Mouse (Mus musculus) C2C12 (cell line): Measurements from ENCODE around the gene Mospd3.

ENCODE experiments used
- CTCF ChIP-seq: IDR thresholded peaks from one replicate; pipeline ENCODE4 v1.5.1; 2011; ENCODE audit not compliant: control insufficient read depth, insufficient read depth, insufficient read length
- MYOD1 ChIP-seq: IDR thresholded peaks from one replicate; pipeline ENCODE4 v1.6.1; 2011; ENCODE audit warnings: low read depth; ENCODE audit not compliant: control insufficient read depth, insufficient read length
- MYOG ChIP-seq: IDR thresholded peaks from one replicate; pipeline ENCODE4 v1.6.1; 2011; ENCODE audit not compliant: control insufficient read depth, insufficient read length; ENCODE audit errors: extremely low read depth

DNA sequence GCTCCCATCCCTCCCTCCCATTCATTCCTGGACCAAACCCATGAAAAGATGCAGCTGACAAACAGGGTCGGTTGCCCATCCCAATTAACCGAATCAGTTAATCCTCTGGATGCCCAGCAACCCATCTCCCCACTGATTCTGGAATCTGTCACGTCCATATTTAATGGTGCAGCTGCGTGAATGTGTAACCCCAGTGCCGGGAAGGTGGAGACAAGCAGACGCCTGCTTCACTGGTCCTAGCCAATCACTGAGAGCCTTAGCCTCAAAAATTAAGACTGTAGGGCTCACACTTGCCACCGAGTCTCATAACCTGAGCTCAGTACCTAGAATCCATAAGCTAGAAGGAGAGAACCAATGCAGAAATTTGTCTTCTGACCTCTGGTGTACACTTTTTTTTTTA is 4.9 kb downstream of the Mospd3 start:
- no peak for TF ChIP-seq CTCF
- TF ChIP-seq MYOD1, result no peak
- TF ChIP-seq MYOG, result no peak
